Mouse (Mus musculus) liver, embryonic 11.5 days (tissue): ENCODE results near the gene Tectb. TPM values are rescaled to one million over a fixed set of nuclear protein-coding genes. Genes with fewer than 3 reads are reported as not detected.

ENCODE experiments used
- ATAC-seq: fragments of 200-750 bp; cut with Nextera tagmentation; replicated peaks from 2 replicates; pipeline ENCODE4 v1.8.0; 2017; ENCODE audit warnings: moderate number of reproducible peaks, mild to moderate bottlenecking, moderate TSS enrichment, moderate library complexity; ENCODE audit not compliant: low FRiP score
- DNase-seq: peaks from one replicate; pipeline ENCODE4 v3.0.0-alpha.2; 2017; ENCODE audit warnings: low spot score
- H3K27ac ChIP-seq: fragments of 300-500 bp; sonication (generic); 2 replicates; pipeline ENCODE4 v1.5.1; 2014; ENCODE audit warnings: mild to moderate bottlenecking, low read depth, low read length, control low read depth
- H3K27me3 ChIP-seq: fragments of 300-500 bp; sonication (generic); replicated peaks from 2 replicates; pipeline ENCODE4 v1.6.1; 2014; ENCODE audit warnings: low read length, mixed read lengths; ENCODE audit not compliant: control insufficient read depth, insufficient read depth
- H3K36me3 ChIP-seq: fragments of 300-500 bp; sonication (generic); 2 replicates; pipeline ENCODE4 v1.6.1; 2014; ENCODE audit warnings: mild to moderate bottlenecking, low read length, moderate library complexity, mixed read lengths; ENCODE audit not compliant: control insufficient read depth, insufficient read depth
- H3K4me1 ChIP-seq: fragments of 300-500 bp; sonication (generic); replicated peaks from 2 replicates; pipeline ENCODE4 v1.6.1; 2014; ENCODE audit warnings: low read length, mixed read lengths; ENCODE audit not compliant: control insufficient read depth, insufficient read depth
- H3K4me2 ChIP-seq: fragments of 300-500 bp; sonication (generic); 2 replicates; pipeline ENCODE4 v1.6.1; 2014; ENCODE audit warnings: mild to moderate bottlenecking, control low read depth, moderate library complexity
- H3K4me3 ChIP-seq: fragments of 300-500 bp; sonication (generic); 2 replicates; pipeline ENCODE4 v1.5.1; 2014; ENCODE audit warnings: low read depth, low read length, control low read depth
- H3K9ac ChIP-seq: fragments of 300-500 bp; sonication (generic); 2 replicates; pipeline ENCODE4 v1.6.1; 2014; ENCODE audit warnings: low read depth, low read length, control low read depth
- H3K9me3 ChIP-seq: fragments of 300-500 bp; sonication (generic); 2 replicates; pipeline ENCODE4 v1.6.1; 2016; ENCODE audit warnings: low read length, inconsistent platforms, mixed read lengths; ENCODE audit not compliant: control insufficient read depth
- WGBS: fragments of 180-500 bp; shearing (Covaris S2); extraction: QIAGEN DNeasy Blood & Tissue Kit; methylation state at CpG from one replicate; pipeline ENCODE4 v1.1.7; 2014; 5-methylcytosine and 5-hydroxymethylcytosine counted together
- polyA plus RNA-seq: library from polyadenylated mRNA; unstranded; fragments of >200 nt; fragmentation: Nextera tagmentation; extraction: Ambion mirVana; gene quantifications from 2 replicates; pipeline ENCODE4 v1.2.1, GENCODE M21; 2014

Gene Tectb
- not detected in 2 replicates for polyA plus RNA-seq

DNA sequence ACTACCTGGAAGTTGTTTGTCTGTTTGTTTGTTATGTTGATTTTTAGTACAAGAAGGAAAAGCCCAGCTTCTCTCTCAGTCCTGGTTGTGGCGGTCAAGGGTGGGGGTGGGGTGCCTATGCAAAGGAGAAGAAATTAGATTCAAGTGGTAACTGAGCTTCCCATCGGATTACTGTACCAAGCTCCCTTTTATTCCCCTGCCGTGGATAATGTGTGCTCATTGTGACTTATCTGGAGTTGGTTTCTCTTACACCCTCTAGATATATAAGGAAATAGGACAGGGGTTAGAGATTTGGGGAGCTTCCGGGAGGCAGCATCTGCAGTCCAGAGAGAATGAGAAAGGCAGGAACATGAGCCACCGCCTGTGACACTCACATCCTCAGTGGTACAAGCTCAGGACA is at the start of gene Tectb:
Gene Tectb (plus strand): TSS at position 301 of the 400 bp plus-strand sequence.
- Histone ChIP-seq H3K36me3 (no peaks in the 10 kb centered on the region), H3K27ac (no peak within 1 kb of the TSS), H3K4me3 (no peak within 1 kb of the TSS), H3K9ac (no peak within 1 kb of the TSS), H3K4me1 (no peaks in the 10 kb centered on the region), H3K4me2 (no peak within 1 kb of the TSS), H3K9me3 (no peaks in the 10 kb centered on the region), H3K27me3 (no peaks in the 10 kb centered on the region)
- WGBS = 75% methylated on average over 5 of the region's 5 CpGs
- no peak for ATAC-seq
- no peak for DNase-seq

DNA sequence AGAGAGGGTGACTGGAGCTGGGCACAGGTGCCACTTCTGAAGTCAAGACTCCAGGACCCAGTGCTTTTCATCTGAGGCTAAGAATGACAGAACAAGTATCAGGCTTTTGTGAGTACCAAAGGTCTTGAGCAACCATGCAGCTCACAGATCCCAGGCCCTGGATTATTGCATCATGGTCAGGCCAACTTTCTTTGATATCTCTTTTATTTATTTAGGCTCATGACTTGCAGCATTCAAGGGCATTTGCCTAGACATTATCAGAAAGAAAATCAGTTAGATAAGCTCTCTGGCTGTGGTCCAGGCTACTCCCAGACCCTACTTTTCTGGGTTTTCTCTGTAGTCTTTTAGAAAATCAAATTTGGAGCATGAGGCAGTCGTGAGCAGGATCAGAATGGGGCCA is 48.8 kb upstream of the Tectb start:
- H3K4me1 ChIP-seq = no peaks in the 10 kb centered on the region
- H3K27me3 ChIP-seq = no peaks in the 10 kb centered on the region
- H3K9me3 ChIP-seq = no peaks in the 10 kb centered on the region
- no peak overlapping the region for H3K4me3 ChIP-seq
- no peak overlapping the region for H3K4me2 ChIP-seq
- no peak for ATAC-seq
- no peak overlapping the region for H3K27ac ChIP-seq
- 35% methylated on average over 1 of the region's 1 CpGs for WGBS
- H3K36me3 ChIP-seq = no peaks in the 10 kb centered on the region
- no peak for DNase-seq
- H3K9ac ChIP-seq = no peak overlapping the region

DNA sequence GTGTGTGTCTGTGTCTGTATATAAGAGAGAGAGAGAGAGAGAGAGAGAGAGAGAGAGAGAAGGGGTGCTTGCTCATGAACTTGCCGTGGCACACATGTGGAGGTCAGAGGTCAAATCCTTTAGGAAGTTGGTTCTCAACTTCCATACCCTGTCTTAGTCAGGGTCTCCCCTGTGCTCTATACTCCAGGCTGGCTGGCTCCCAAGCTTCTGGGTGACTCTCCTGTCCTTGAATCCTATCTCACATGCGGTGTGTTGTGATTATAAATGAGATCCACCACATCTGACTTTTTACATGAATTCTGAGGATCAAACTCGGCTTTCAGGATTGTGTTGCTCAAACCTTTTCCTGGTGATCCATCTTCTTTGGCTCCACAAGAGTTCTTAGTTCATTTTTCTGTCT is 48.1 kb upstream of the Tectb start:
- WGBS = 78% methylated on average over 3 of the region's 3 CpGs
- Histone ChIP-seq H3K9ac (no peak overlapping the region), H3K27me3 (no peaks in the 10 kb centered on the region), H3K36me3 (no peaks in the 10 kb centered on the region), H3K9me3 (no peaks in the 10 kb centered on the region), H3K4me3 (no peak overlapping the region), H3K4me2 (no peak overlapping the region), H3K4me1 (no peaks in the 10 kb centered on the region), H3K27ac (no peak overlapping the region)
- DNase-seq = no peak
- no peak for ATAC-seq

DNA sequence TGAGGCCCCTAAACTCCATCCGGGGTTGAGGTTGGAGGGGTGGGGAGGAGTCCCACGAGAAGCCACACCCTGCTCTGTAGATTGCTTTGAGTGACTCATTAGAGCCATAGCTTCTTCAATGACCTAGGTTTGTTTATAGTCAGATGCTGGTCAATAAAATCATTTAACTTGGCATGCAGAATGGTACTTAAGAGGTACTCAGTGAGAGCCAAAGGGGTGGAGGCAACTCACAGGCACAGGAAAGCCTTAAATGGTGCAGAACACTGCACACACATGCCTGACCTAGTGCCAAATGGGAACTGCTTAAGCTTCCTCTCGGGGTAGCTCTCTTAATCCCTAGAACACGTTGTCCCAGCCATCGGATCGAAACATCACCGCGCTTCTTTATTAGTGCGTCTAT is 46.0 kb upstream of the Tectb start:
- H3K4me3 ChIP-seq = no peak overlapping the region

DNA sequence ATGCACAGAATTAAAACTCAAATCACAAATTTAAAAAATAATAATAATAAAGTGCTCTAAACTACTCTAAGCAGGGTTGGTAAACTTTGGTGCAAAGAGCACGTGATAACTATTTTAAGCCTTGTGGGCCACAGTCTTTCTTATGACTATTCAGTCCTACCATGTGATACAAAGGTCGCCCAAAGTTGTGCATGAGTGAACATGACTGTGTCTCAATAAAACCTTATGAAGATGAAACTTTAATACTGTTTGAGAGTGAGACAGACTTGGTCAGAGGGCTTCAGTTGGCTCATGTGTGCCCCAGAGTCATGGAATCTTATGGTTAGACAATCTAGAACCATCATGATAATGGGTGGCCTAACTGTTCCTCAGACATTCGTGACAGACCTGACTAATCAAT is 44.6 kb upstream of the Tectb start:
- ATAC-seq = no peak
- H3K4me3 ChIP-seq = no peak overlapping the region
- H3K9me3 ChIP-seq = no peaks in the 10 kb centered on the region
- no peaks in the 10 kb centered on the region for H3K27me3 ChIP-seq
- H3K4me2 ChIP-seq = no peak overlapping the region
- H3K4me1 ChIP-seq = no peaks in the 10 kb centered on the region
- no peak overlapping the region for H3K27ac ChIP-seq
- H3K36me3 ChIP-seq = no peaks in the 10 kb centered on the region
- 78% methylated on average over 3 of the region's 3 CpGs for WGBS
- no peak for DNase-seq
- H3K9ac ChIP-seq = no peak overlapping the region

More for the DNA sequence above, 46.0 kb upstream of the Tectb start:
- ATAC-seq (no peak), DNase-seq (no peak)
- Histone ChIP-seq H3K4me2 (no peak overlapping the region), H3K27me3 (no peaks in the 10 kb centered on the region), H3K9ac (no peak overlapping the region), H3K9me3 (no peaks in the 10 kb centered on the region), H3K36me3 (no peaks in the 10 kb centered on the region), H3K4me1 (no peaks in the 10 kb centered on the region), H3K27ac (no peak overlapping the region)
- WGBS = 76% methylated on average over 9 of the region's 9 CpGs

DNA sequence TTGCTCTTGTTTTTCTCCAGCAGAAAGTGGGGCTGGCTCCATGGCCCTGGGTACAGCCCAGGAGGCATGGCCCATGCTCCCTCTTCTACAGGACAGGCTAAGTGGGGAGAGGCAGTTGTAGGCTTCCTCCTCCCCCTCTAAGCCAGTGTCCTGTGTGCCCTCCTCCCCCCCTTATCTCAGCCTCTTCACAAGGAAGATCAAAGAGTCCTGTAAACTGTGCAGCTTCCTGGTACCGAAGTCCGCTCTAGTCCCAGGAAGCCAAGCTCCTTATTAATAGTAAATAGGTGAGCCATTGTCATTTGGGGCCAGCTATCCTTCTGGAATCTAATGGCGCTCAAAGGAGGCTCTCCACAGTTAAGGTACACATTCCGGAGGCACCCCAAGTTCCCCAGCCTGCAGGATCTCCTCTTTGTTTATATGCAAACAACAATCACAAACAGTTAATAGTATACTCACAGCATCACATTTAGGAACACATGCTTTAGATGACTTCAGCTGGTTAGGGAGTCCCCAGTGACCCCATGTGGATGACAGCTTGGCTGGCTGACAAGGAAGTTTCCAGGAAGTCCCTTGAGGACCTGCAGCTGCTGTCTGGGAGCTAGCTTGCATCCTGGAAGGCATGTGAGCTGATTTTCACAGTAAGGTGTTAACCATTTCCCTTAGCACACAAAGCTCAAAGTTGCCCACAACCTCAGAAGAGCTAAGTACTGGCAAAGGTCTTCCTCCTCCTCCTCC is 43.7 kb upstream of the Tectb start:
- Histone ChIP-seq H3K9ac (no peak overlapping the region), H3K4me1 (no peaks in the 10 kb centered on the region), H3K27me3 (no peaks in the 10 kb centered on the region), H3K27ac (no peak overlapping the region), H3K9me3 (no peaks in the 10 kb centered on the region), H3K36me3 (no peaks in the 10 kb centered on the region), H3K4me2 (no peak overlapping the region), H3K4me3 (no peak overlapping the region)
- DNase-seq (no peak), ATAC-seq (no peak)
- WGBS = 53% methylated on average over 4 of the region's 4 CpGs

DNA sequence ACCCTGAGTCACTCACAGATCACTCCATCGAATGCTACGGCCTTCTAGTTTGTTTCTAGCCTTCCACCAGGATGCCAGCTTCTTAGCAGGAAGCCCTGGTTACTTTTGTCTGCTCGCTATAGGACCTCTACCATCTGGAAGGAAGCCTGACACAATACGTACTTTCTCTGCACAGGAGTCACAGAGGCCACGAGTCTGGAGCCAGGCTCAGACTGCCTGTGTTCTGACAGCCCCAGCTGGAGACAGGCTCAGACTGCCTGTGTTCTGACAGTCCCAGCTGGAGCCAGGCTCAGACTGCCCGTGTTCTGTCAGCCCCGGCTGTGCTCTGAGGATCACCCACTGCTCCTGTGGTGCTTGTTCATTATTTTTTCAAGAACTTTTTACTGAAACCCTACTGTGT is 42.6 kb upstream of the Tectb start:
- Histone ChIP-seq H3K27ac (no peak overlapping the region), H3K4me1 (no peaks in the 10 kb centered on the region), H3K4me2 (no peak overlapping the region), H3K36me3 (no peaks in the 10 kb centered on the region), H3K27me3 (no peaks in the 10 kb centered on the region), H3K9ac (no peak overlapping the region), H3K9me3 (no peaks in the 10 kb centered on the region), H3K4me3 (no peak overlapping the region)
- WGBS = 50% methylated on average over 7 of the region's 7 CpGs
- no peak for DNase-seq
- ATAC-seq = no peak

DNA sequence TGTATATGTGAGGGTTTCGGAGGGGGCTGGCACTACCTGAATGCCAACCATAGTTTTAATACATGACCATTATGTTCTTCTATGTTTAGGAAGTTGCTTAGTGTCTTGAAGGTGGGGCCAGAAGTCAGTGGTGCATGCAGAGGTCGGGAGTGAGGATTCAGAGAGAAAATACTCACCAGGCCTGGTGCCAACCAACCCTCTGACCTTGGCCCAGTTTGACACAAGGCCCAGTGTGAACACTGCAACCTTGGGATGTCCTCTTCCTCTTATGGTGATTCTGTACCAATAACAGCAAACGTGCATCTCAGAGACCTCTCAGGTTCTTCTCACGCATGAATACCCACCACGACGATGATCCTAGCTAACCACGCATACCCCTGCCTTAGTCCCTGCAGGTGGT is 42.0 kb upstream of the Tectb start:
- Histone ChIP-seq H3K36me3 (no peaks in the 10 kb centered on the region), H3K27me3 (no peaks in the 10 kb centered on the region), H3K27ac (no peak overlapping the region), H3K9ac (no peak overlapping the region), H3K4me3 (no peak overlapping the region), H3K4me2 (no peak overlapping the region), H3K4me1 (no peaks in the 10 kb centered on the region), H3K9me3 (no peaks in the 10 kb centered on the region)
- DNase-seq (no peak), ATAC-seq (no peak)
- 82% methylated on average over 7 of the region's 7 CpGs for WGBS

DNA sequence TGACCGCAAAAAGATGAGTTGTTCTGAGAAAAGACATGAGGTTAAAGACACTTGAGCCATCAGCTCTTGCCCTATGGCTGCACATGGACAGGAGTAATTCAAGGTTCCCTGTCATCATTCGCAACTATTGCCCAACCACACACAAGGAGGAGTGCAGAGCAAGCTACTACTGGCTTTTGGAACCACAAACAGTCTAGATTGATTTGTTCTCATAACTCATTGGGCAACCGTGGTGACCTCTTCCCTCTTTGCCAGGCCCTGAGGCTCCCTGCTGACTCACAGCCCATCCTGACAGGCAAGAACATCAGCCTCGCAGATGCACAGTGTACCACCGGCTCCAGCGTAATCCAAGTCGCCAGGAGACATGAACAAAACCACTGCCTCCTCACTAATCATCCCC is 41.2 kb upstream of the Tectb start:
- no peak overlapping the region for H3K27ac ChIP-seq
- no peaks in the 10 kb centered on the region for H3K36me3 ChIP-seq
- no peak overlapping the region for H3K9ac ChIP-seq
- no peaks in the 10 kb centered on the region; the same call in 1 of the 2 replicates for H3K4me1 ChIP-seq
- 71% methylated on average over 7 of the region's 7 CpGs for whole genome bisulfite sequencing
- ATAC-seq = no peak; the same call in 1 of the 2 replicates
- DNase-seq = no peak
- no peaks in the 10 kb centered on the region for H3K27me3 ChIP-seq
- H3K4me2 ChIP-seq = no peak overlapping the region
- H3K4me3 ChIP-seq = no peak overlapping the region
- H3K9me3 ChIP-seq = no peaks in the 10 kb centered on the region
